Mouse (Mus musculus): ENCODE results near the gene D430041D05Rik. TPM values are rescaled to one million over a fixed set of nuclear protein-coding genes. Genes with fewer than 3 reads are reported as not detected.
"Not testable (repeated sequence)": the region's sequence is repeated elsewhere in the genome, so short reads cannot be mapped to it uniquely, and the experiment has no call there.

D430041D05Rik gene
- polyA plus RNA-seq, 1 experiment = 0.60 TPM

DNA sequence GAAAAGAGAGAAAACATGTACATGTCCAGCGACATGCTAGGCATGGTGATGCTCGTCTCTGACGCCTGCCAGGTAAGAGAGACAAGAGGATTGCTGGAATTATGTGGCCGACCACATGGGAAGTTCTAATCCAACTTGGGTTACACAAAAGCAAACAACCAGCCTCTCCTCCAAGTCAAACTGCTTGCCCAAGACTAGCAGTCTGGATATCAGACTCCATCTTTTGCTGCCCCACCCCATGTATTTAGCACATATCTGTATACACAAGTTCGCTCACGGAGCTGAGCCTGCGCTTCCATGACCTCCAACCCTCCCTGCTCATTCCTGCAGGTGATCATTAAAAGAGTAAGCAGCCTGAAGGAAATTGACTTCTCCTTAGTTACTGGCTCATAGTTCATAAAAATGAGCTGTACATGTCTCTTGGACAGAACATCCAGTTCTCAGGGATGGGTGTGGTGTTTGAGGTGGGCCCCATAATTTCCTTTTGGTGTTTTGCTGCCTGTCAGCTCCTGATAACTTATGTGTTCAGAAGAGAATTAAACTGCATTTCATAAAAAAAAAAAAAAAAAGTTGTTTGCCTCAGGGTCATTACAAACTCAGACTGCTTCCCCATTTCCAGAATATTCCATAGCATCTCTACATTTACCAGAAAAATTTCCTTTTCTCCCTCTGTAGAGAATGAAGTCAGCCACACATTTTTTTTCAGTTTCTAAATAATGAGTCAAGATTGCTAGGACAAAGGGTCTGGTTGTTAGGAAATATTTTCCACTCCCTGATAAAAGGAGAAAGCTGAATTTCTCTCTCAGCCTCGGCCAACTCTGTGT lies 288.9 kb downstream of the D430041D05Rik start:
- H3K36me3 ChIP-seq (ENCODE audit: control insufficient read depth, insufficient read depth) = no peaks in the 10 kb centered on the region
- no peak for TF ChIP-seq E2F4 (IDR thresholded peaks at IDR 0.05; ENCODE audit: insufficient read depth)
- no peak for TF ChIP-seq TCF3 (IDR thresholded peaks at IDR 0.05; ENCODE audit: insufficient read length, low read depth)
- no peak for TF ChIP-seq CEBPB (IDR thresholded peaks at IDR 0.05; ENCODE audit: insufficient read depth, poor library complexity, severe bottlenecking)
- no peak for TF ChIP-seq REST (IDR thresholded peaks at IDR 0.05; ENCODE audit: insufficient read depth, insufficient read length)
- TF ChIP-seq USF1 (IDR thresholded peaks at IDR 0.05; ENCODE audit: low read depth) = no peak
- no peak for TF ChIP-seq TCF12 (IDR thresholded peaks at IDR 0.05; ENCODE audit: insufficient read depth, poor library complexity, severe bottlenecking)
- no peak for TF ChIP-seq POLR2A (IDR thresholded peaks at IDR 0.05; ENCODE audit: insufficient read length, low read depth)
- TF ChIP-seq MYOG (IDR thresholded peaks at IDR 0.05; ENCODE audit: control insufficient read depth in 1 of 3, insufficient read depth in 1 of 3, insufficient read length in 2 of 3, low read depth in 2 of 3) = no peak
- no peak for TF ChIP-seq MAX (IDR thresholded peaks at IDR 0.05; ENCODE audit: low read depth)
- no peak for TF ChIP-seq MYOD1 (IDR thresholded peaks at IDR 0.05; ENCODE audit: control insufficient read depth in 1 of 3, insufficient read length in 2 of 3, low read depth in 2 of 3)
- H3K27me3 ChIP-seq (ENCODE audit: control insufficient read depth, insufficient read depth, insufficient read length) = no peaks in the 10 kb centered on the region
- peak overlapping the region; percentile 18 for H3K4me3 ChIP-seq
- H3ac ChIP-seq (ENCODE audit: control insufficient read depth, insufficient read length) = no peak overlapping the region
- peak overlapping the region; percentile 78 for H3K4me2 ChIP-seq (ENCODE audit: low read depth)
- no peaks in the 10 kb centered on the region for H3K79me2 ChIP-seq (ENCODE audit: control insufficient read depth, insufficient read depth)

DNA sequence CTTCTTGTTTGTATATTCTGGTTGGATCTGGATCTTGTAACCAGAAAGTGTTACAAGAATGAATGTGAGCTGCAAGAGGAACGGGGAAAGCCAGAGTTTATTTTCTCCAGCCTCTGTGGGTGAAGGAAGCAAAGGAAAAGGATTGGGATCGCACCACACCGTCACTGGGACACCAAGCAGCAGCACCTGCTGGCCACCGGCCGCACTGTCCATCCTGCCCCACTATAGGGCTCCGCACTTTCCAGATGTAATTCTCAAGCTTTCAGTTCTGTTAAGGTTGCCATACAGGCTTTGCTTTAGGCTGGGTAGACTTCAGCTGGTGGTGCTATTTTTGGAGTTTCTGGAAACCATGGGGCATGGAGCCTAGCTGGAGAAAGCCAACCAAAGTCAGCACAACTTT lies 290.5 kb downstream of the D430041D05Rik start:
- H3K4me2 ChIP-seq (ENCODE audit: low read depth) = no peak overlapping the region
- H3K79me2 ChIP-seq (ENCODE audit: control insufficient read depth, insufficient read depth) = no peaks in the 10 kb centered on the region
- no peak overlapping the region for H3ac ChIP-seq (ENCODE audit: control insufficient read depth, insufficient read length)
- H3K4me3 ChIP-seq = no peak overlapping the region
- H3K36me3 ChIP-seq (ENCODE audit: control insufficient read depth, insufficient read depth) = no peaks in the 10 kb centered on the region
- no peaks in the 10 kb centered on the region for H3K27me3 ChIP-seq (ENCODE audit: control insufficient read depth, insufficient read depth, insufficient read length)
- peak in 1 of 3 experiments; percentile 13 for TF ChIP-seq MYOD1 (IDR thresholded peaks at IDR 0.05; ENCODE audit: control insufficient read depth in 1 of 3, insufficient read length in 2 of 3, low read depth in 2 of 3)
- TF ChIP-seq CEBPB (IDR thresholded peaks at IDR 0.05; ENCODE audit: insufficient read depth, poor library complexity, severe bottlenecking) = no peak
- TF ChIP-seq E2F4 (IDR thresholded peaks at IDR 0.05; ENCODE audit: insufficient read depth) = no peak

DNA sequence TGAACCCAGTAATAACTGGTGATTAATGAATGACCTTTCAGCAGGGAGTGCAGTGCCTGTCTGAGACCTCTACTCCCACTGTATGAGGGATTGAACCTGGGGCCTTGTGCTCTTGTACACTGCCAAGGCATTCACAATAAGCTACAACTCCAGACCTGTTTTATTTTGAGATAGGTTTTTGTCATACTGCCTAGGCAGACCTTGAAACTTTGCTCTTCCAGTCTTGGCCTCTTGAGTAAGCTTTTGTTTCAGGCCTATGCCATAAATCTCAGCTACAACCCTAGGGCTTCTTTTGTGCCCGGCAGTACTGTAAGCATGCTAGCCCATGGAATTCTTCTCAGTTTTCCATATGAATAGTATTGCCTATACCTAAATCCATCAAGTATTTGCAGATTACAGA lies 291.7 kb downstream of the D430041D05Rik start:
- no peak overlapping the region for H3ac ChIP-seq (ENCODE audit: control insufficient read depth, insufficient read length)
- no peaks in the 10 kb centered on the region for H3K36me3 ChIP-seq (ENCODE audit: control insufficient read depth, insufficient read depth)
- TF ChIP-seq MAX (IDR thresholded peaks at IDR 0.05; ENCODE audit: low read depth) = no peak
- TF ChIP-seq POLR2AphosphoS2 (IDR thresholded peaks at IDR 0.05; ENCODE audit: insufficient read length, low read depth) = no peak
- TF ChIP-seq SRF (IDR thresholded peaks at IDR 0.05; ENCODE audit: control insufficient read depth, insufficient read length, low read depth) = no peak
- TF ChIP-seq TCF3 (IDR thresholded peaks at IDR 0.05; ENCODE audit: insufficient read length, low read depth) = no peak
- no peak for TF ChIP-seq POLR2A (IDR thresholded peaks at IDR 0.05; ENCODE audit: insufficient read length, low read depth)
- TF ChIP-seq CEBPB (IDR thresholded peaks at IDR 0.05; ENCODE audit: insufficient read depth, poor library complexity, severe bottlenecking) = no peak
- TF ChIP-seq TCF12 (IDR thresholded peaks at IDR 0.05; ENCODE audit: insufficient read depth, poor library complexity, severe bottlenecking) = no peak
- no peak for TF ChIP-seq REST (IDR thresholded peaks at IDR 0.05; ENCODE audit: insufficient read depth, insufficient read length)
- TF ChIP-seq USF1 (IDR thresholded peaks at IDR 0.05; ENCODE audit: low read depth) = no peak
- TF ChIP-seq E2F4 (IDR thresholded peaks at IDR 0.05; ENCODE audit: insufficient read depth) = no peak
- TF ChIP-seq MYOD1 (IDR thresholded peaks at IDR 0.05; ENCODE audit: control insufficient read depth in 1 of 3, insufficient read length in 2 of 3, low read depth in 2 of 3) = no peak
- TF ChIP-seq MYOG (IDR thresholded peaks at IDR 0.05; ENCODE audit: control insufficient read depth in 1 of 3, insufficient read depth in 1 of 3, insufficient read length in 2 of 3, low read depth in 2 of 3) = no peak
- no peaks in the 10 kb centered on the region for H3K79me2 ChIP-seq (ENCODE audit: control insufficient read depth, insufficient read depth)
- no peak overlapping the region for H3K4me2 ChIP-seq (ENCODE audit: low read depth)
- H3K4me3 ChIP-seq = no peak overlapping the region
- no peaks in the 10 kb centered on the region for H3K27me3 ChIP-seq (ENCODE audit: control insufficient read depth, insufficient read depth, insufficient read length)

DNA sequence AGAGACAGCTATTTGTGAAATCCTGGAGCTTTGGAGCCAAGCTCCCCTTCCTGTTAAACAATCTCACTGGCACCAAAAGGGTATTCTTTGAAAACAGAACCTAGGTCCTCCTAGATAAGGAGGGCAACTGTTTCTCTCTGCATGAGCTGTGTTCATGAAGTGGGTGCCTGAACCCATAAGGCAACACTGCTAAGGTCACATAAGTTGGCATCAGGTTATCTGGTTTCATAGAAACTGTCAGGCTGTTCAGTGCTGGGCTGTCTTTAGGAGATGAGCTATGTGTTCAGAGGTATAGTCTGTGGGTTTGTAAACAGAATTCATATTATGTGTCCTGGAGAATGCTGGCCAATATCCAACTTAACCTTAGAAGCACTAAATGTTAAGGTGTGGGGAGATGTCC lies 293.6 kb downstream of the D430041D05Rik start:
- not testable (repeated sequence) for H3K27me3 ChIP-seq (ENCODE audit: control insufficient read depth, insufficient read depth, insufficient read length); H3ac ChIP-seq (ENCODE audit: control insufficient read depth, insufficient read length); H3K4me3 ChIP-seq; H3K79me2 ChIP-seq (ENCODE audit: control insufficient read depth, insufficient read depth); H3K36me3 ChIP-seq (ENCODE audit: control insufficient read depth, insufficient read depth); H3K4me2 ChIP-seq (ENCODE audit: low read depth)

DNA sequence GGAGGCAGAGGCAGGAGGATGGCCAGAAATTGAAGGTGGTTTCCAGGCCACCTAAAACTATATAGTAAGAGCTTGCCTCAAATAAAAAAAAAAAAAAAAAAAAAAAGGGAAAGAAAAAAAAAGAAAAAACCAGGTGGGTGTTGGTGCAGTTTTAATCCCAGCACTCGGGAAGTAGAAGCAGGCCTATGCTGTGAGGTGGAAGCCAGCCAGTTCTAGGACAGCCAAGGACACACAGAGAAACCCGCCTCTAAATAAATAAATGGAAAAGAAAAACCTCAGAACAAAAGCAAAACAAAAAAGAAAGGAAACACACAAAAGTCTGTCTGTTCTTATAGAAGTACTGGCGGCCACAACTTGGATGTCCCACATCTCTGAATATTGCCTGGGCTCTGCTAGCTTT lies 295.9 kb downstream of the D430041D05Rik start:
- no peak overlapping the region for H3K4me3 ChIP-seq
- no peak for TF ChIP-seq TCF3 (IDR thresholded peaks at IDR 0.05; ENCODE audit: insufficient read length, low read depth)
- TF ChIP-seq MAX (IDR thresholded peaks at IDR 0.05; ENCODE audit: low read depth) = no peak
- TF ChIP-seq POLR2AphosphoS2 (IDR thresholded peaks at IDR 0.05; ENCODE audit: insufficient read length, low read depth) = no peak
- TF ChIP-seq USF1 (IDR thresholded peaks at IDR 0.05; ENCODE audit: low read depth) = no peak
- TF ChIP-seq SRF (IDR thresholded peaks at IDR 0.05; ENCODE audit: control insufficient read depth, insufficient read length, low read depth) = no peak
- TF ChIP-seq POLR2A (IDR thresholded peaks at IDR 0.05; ENCODE audit: insufficient read length, low read depth) = no peak
- no peak for TF ChIP-seq MYOD1 (IDR thresholded peaks at IDR 0.05; ENCODE audit: control insufficient read depth in 1 of 3, insufficient read length in 2 of 3, low read depth in 2 of 3)
- no peak for TF ChIP-seq REST (IDR thresholded peaks at IDR 0.05; ENCODE audit: insufficient read depth, insufficient read length)
- TF ChIP-seq CEBPB (IDR thresholded peaks at IDR 0.05; ENCODE audit: insufficient read depth, poor library complexity, severe bottlenecking) = no peak
- TF ChIP-seq E2F4 (IDR thresholded peaks at IDR 0.05; ENCODE audit: insufficient read depth) = no peak
- TF ChIP-seq TCF12 (IDR thresholded peaks at IDR 0.05; ENCODE audit: insufficient read depth, poor library complexity, severe bottlenecking) = no peak

DNA sequence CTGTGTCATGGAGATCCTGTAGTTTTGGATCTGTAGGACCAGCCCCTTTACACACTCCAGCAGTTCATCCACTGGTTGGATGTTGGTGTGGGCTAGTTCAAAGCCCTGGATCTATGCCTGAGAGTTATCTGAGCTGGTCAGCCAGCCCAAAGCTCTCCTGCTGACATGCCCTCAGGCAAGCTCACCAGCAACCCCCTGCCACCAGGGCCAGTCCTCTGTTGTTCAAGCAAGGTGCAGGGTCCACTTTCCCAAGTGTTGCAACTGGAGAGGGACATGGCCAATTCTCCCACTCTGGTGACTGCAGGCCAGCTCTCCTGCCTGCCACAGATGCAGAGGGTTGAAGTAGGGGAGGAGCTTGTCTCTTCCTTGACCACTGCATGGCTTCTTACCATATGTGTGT lies 297.2 kb downstream of the D430041D05Rik start:
- not testable (repeated sequence) for H3K27me3 ChIP-seq (ENCODE audit: control insufficient read depth, insufficient read depth, insufficient read length); H3K4me2 ChIP-seq (ENCODE audit: low read depth); H3K4me3 ChIP-seq; H3ac ChIP-seq (ENCODE audit: control insufficient read depth, insufficient read length); H3K79me2 ChIP-seq (ENCODE audit: control insufficient read depth, insufficient read depth); H3K36me3 ChIP-seq (ENCODE audit: control insufficient read depth, insufficient read depth)

More for the DNA sequence above, 295.9 kb downstream of the D430041D05Rik start:
- Histone ChIP-seq H3ac (ENCODE audit: control insufficient read depth, insufficient read length) (no peak overlapping the region), H3K79me2 (ENCODE audit: control insufficient read depth, insufficient read depth) (no peaks in the 10 kb centered on the region), H3K27me3 (ENCODE audit: control insufficient read depth, insufficient read depth, insufficient read length) (no peaks in the 10 kb centered on the region), H3K36me3 (ENCODE audit: control insufficient read depth, insufficient read depth) (no peaks in the 10 kb centered on the region), H3K4me2 (ENCODE audit: low read depth) (no peak overlapping the region)

DNA sequence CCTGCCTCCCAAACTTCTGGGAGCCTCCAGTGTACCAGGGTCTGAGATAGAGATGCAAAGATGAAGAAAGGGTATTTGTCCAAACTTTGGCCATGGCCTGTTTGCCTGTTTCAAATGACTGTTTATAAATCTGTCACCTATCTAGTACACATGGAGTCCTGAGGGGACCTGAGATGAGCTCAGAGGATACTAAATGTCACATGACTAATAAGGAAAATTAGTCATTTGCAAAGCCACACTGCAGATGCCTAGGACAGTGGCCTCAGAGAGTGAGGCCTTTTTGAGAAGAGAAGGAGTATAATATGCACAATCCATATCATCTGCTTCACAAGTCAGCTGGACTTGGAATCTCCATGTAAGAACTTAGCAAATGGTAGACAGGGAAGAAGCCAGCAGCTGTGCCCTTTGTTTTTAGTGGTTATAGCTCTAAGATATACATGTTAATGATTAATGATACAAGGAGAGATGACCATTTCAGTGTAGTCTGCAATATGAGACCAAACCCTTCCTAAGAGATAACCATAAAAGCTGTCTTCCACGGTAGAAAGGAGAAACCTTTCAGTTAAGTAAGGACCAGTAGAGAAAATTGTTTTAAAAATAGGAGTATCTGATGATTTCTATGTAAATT lies 299.5 kb downstream of the D430041D05Rik start:
- not testable (repeated sequence) for H3K4me3 ChIP-seq; H3K79me2 ChIP-seq (ENCODE audit: control insufficient read depth, insufficient read depth); H3K36me3 ChIP-seq (ENCODE audit: control insufficient read depth, insufficient read depth); H3ac ChIP-seq (ENCODE audit: control insufficient read depth, insufficient read length); H3K27me3 ChIP-seq (ENCODE audit: control insufficient read depth, insufficient read depth, insufficient read length); H3K4me2 ChIP-seq (ENCODE audit: low read depth)

Data from myocyte (in vitro differentiated cells).